ENCODE assay signal across 29 mouse cellular contexts in genomic region chr19:37057161-37057905, GRCm38 (mm10).
DNase-seq lines count a peak whose midpoint lies in the region; ATAC-seq and TF ChIP-seq lines count a peak whose summit lies in the region.
"Had no signal": no experiment of that assay in that cellular context is flagged by ENCODE, and none has a peak within 500 bp of the region (broad histone marks: within the 10 kb centered on the region; RNA-seq: fewer than 3 reads in every experiment).

No protein-coding gene starts in this region.

- H3K4me3 ChIP-seq in embryonic facial prominence, embryonic 14.5 days (ENCODE audit: low read depth, low read length) = no peak overlapping the region
- no peak overlapping the region for H3K4me3 ChIP-seq in embryonic facial prominence, embryonic 10.5 days
- H3K4me3 ChIP-seq in macrophage (ENCODE audit: inconsistent target) = no peak overlapping the region
- H3K4me3 ChIP-seq: erythroblast, embryonic 14.5 days; hindbrain, embryonic 10.5 days; hindbrain, embryonic 15.5 days; limb, embryonic 12.5 days; liver, embryonic 15.5 days; megakaryocyte, embryonic 14.5 days; neural tube, embryonic 15.5 days had no signal

- H3K27me3 ChIP-seq in embryonic facial prominence, embryonic 14.5 days (replicated peaks; ENCODE audit: control insufficient read depth, insufficient read depth, low read length) = no peaks in the 10 kb centered on the region
- no peaks in the 10 kb centered on the region for H3K27me3 ChIP-seq in embryonic facial prominence, embryonic 10.5 days (replicated peaks; ENCODE audit: low read depth, poor library complexity, severe bottlenecking)
- no peaks in the 10 kb centered on the region for H3K27me3 ChIP-seq in Patski
- H3K27me3 ChIP-seq: hindbrain, embryonic 15.5 days; limb, embryonic 12.5 days; liver, embryonic 15.5 days; neural tube, embryonic 15.5 days had no signal

- POLR2A ChIA-PET in Patski (lab: Charles Lee) = no interaction called here

- in situ Hi-C loops in Patski (cut with MboI; ENCODE audit: low pct_unique_long_range_greater_than_20kb) = no loop called here

- H3K36me3 ChIP-seq in embryonic facial prominence, embryonic 14.5 days (ENCODE audit: control insufficient read depth, insufficient read depth, low read length) = no peaks in the 10 kb centered on the region
- no peaks in the 10 kb centered on the region for H3K36me3 ChIP-seq in embryonic facial prominence, embryonic 10.5 days (replicated peaks)
- H3K36me3 ChIP-seq in macrophage (ENCODE audit: inconsistent target) = no peaks in the 10 kb centered on the region
- H3K36me3 ChIP-seq: hindbrain, embryonic 10.5 days; hindbrain, embryonic 15.5 days; limb, embryonic 12.5 days; liver, embryonic 15.5 days; neural tube, embryonic 15.5 days had no signal

- H3K9ac ChIP-seq in embryonic facial prominence, embryonic 14.5 days (ENCODE audit: low read depth, low read length) = no peak overlapping the region
- H3K9ac ChIP-seq: forebrain, postnatal 0 days; hindbrain, embryonic 15.5 days; limb, embryonic 12.5 days; liver, embryonic 15.5 days; lung, embryonic 14.5 days; neural tube, embryonic 15.5 days had no signal

- no peak overlapping the region for H3K27ac ChIP-seq in embryonic facial prominence, embryonic 14.5 days (replicated peaks; ENCODE audit: low read depth, low read length)
- no peak overlapping the region for H3K27ac ChIP-seq in embryonic facial prominence, embryonic 10.5 days (replicated peaks)
- H3K27ac ChIP-seq in macrophage = 0 out of 2 replicates have a peak overlapping the region, but pooled peaks have one; percentile 14
- H3K27ac ChIP-seq: hindbrain, embryonic 10.5 days; hindbrain, embryonic 15.5 days; limb, embryonic 12.5 days; liver, embryonic 15.5 days; neural tube, embryonic 15.5 days had no signal

- H3K9me3 ChIP-seq in embryonic facial prominence, embryonic 14.5 days (ENCODE audit: control insufficient read depth, low read length) = no peaks in the 10 kb centered on the region
- no peaks in the 10 kb centered on the region for H3K9me3 ChIP-seq in embryonic facial prominence, embryonic 10.5 days
- H3K9me3 ChIP-seq: hindbrain, embryonic 10.5 days; hindbrain, embryonic 15.5 days; limb, embryonic 12.5 days; liver, embryonic 15.5 days; megakaryocyte, embryonic 14.5 days; neural tube, embryonic 15.5 days had no signal

- CTCF ChIA-PET in Patski (lab: Charles Lee) = interaction anchor here (0.7 to 1.9 kb wide), 5 partner anchors 8 to 151 kb away, joined by 3 to 5 read pairs (median 4); partner anchors contain the start of gene Cpeb3

- ATAC-seq in embryonic facial prominence, embryonic 14.5 days (ENCODE audit: low read depth) = no peak
- peak; percentile 60 for ATAC-seq in Patski
- ATAC-seq in megakaryocyte-erythroid progenitor cell, adult 5-6 weeks (replicated peaks; ENCODE audit: low FRiP score, low TSS enrichment, poor library complexity, severe bottlenecking) = no peak
- ATAC-seq: forebrain, postnatal 0 days; inflammation-experienced regulatory T-cells, adult 6 months had no signal

- DNase-seq in embryonic facial prominence, embryonic 14.5 days (ENCODE audit: low spot score) = peak; percentile 27
- DNase-seq in embryonic facial prominence, embryonic 10.5 days (ENCODE audit: low spot score) = no peak
- DNase-seq in 3134 (ENCODE audit: extremely low read depth, insufficient read length, low spot score) (peak; percentile 71), Patski (ENCODE audit: low read depth, low spot score) (no peak)
- DNase-seq in cerebellum, adult 9-10 months = no peak
- DNase-seq in adrenal gland, adult 18-20 months (ENCODE audit: low spot score in 2 of 2) = no peak
- DNase-seq: adrenal gland, postnatal 25 days; cerebellum, adult 18-20 months; cerebellum, postnatal 14 days; forebrain, postnatal 0 days; heart, postnatal 14 days; kidney, adult 2 months; kidney, postnatal 4 days; layer of hippocampus, postnatal 36 days; lung, embryonic 14.5 days; lung, postnatal 14 days; midbrain, embryonic 14.5 days; retina, postnatal 1 day; right cerebral cortex, postnatal 14 days had no signal

- no peaks in the 10 kb centered on the region for H3K4me1 ChIP-seq in embryonic facial prominence, embryonic 14.5 days (ENCODE audit: control insufficient read depth, insufficient read depth, low read length)
- no peaks in the 10 kb centered on the region for H3K4me1 ChIP-seq in embryonic facial prominence, embryonic 10.5 days
- H3K4me1 ChIP-seq: hindbrain, embryonic 10.5 days; hindbrain, embryonic 15.5 days; limb, embryonic 12.5 days; neural tube, embryonic 15.5 days had no signal

- no peak overlapping the region for H3K4me2 ChIP-seq in embryonic facial prominence, embryonic 14.5 days (ENCODE audit: low read depth, low read length)
- H3K4me2 ChIP-seq: hindbrain, embryonic 15.5 days; limb, embryonic 12.5 days; liver, embryonic 15.5 days; lung, embryonic 14.5 days; neural tube, embryonic 15.5 days had no signal

- 69% methylated on average over 8 of the region's 8 CpGs for WGBS in embryonic facial prominence, embryonic 14.5 days
- WGBS in embryonic facial prominence, embryonic 10.5 days = 81% methylated on average over 8 of the region's 8 CpGs
- WGBS in macrophage (ENCODE audit: missing documents) = 71% methylated on average over 8 of the region's 8 CpGs

- no peaks in the 10 kb centered on the region for H3K79me2 ChIP-seq in macrophage (ENCODE audit: inconsistent target)

- no peak for TF ChIP-seq CTCF in Patski (IDR thresholded peaks at IDR 0.05)

Comparison
In these comparisons a context has a peak if more than half of its experiments do, and no peak if none do; other contexts are left out.
1. DNase-seq: peak in embryonic facial prominence, embryonic 14.5 days (single experiment) and 3134 (single experiment); none in embryonic facial prominence, embryonic 10.5 days (single experiment), Patski (single experiment), cerebellum, adult 9-10 months (single experiment) and adrenal gland, adult 18-20 months (0 of 2).